Mouse (Mus musculus) myocyte (in vitro differentiated cells): ENCODE results near the gene Polr1a.

ENCODE experiments used
- E2F4 ChIP-seq: IDR thresholded peaks from one replicate; pipeline ENCODE4 v1.6.1; 2011; ENCODE audit warnings: mild to moderate bottlenecking, control low read depth, moderate library complexity; ENCODE audit not compliant: insufficient read depth
- POLR2A ChIP-seq: IDR thresholded peaks from one replicate; pipeline ENCODE4 v1.6.1; 2011; ENCODE audit warnings: low read depth, mild to moderate bottlenecking, control low read depth, moderate library complexity; ENCODE audit not compliant: insufficient read length
- REST ChIP-seq: IDR thresholded peaks from one replicate; pipeline ENCODE4 v1.6.1; 2011; ENCODE audit warnings: mild to moderate bottlenecking, control low read depth, moderate library complexity; ENCODE audit not compliant: insufficient read depth, insufficient read length
- SRF ChIP-seq: IDR thresholded peaks from one replicate; pipeline ENCODE4 v1.6.1; 2011; ENCODE audit warnings: low read depth; ENCODE audit not compliant: control insufficient read depth, insufficient read length

DNA sequence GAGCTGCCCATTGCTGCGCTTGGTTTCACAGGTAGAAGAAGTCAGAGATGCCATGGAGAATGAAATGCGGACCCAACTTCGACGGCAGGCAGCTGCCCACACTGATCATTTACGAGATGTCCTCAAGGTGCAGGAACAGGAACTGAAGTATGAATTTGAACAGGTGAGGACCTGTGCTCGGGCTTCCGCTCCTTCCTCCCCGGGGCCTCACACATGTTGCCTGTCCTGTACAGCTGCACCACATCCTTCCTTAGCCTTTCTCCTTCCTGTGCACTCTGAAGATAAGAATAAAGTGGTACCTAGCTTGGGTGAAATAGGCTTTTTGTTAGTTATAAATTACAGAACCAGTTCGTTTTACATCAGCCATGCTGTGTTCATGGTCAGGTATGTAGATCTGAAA is 37.5 kb upstream of the Polr1a start:
- TF ChIP-seq SRF (no peak), REST (no peak), E2F4 (no peak), POLR2A (no peak)
